Mouse (Mus musculus): ENCODE measurements at regions not wholly inside any gene's neighbourhood (a gene's known extent, or its start where the extent isn't known, plus 50 kb on each side); places are given as distances from the start of the nearest gene placed in this dataset.

DNA sequence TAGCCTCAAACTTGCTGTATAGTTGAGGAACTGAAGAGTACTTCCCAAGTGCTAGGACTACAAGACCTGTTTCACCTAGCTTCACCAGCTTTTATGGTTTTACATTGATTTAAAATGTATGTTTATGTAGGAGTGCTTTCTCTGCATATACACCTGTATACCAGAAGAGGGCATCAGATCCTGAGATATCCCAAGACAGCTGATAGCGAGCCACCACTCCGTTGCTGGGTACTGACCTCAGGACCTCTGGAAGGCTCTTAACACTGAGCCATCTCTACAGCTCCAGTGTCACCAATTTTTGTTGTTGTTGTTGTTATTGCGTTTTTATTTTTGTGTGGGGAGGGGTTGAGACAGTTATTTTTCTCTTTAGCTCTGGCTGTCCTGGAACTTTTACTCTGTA is 55.9 kb upstream of the Ddx3x start:
- TF ChIP-seq CTCF (IDR thresholded peaks at IDR 0.05; ENCODE audit: control insufficient read depth, insufficient read depth, insufficient replicate concordance, low read depth, low read length) (no peak), POLR2A (IDR thresholded peaks at IDR 0.05; ENCODE audit: control insufficient read depth, low read depth, low read length) (no peak)

Data from testis, adult 2 months (tissue).